8 mouse cellular contexts compared by ENCODE assay signal in the genomic region with DNA sequence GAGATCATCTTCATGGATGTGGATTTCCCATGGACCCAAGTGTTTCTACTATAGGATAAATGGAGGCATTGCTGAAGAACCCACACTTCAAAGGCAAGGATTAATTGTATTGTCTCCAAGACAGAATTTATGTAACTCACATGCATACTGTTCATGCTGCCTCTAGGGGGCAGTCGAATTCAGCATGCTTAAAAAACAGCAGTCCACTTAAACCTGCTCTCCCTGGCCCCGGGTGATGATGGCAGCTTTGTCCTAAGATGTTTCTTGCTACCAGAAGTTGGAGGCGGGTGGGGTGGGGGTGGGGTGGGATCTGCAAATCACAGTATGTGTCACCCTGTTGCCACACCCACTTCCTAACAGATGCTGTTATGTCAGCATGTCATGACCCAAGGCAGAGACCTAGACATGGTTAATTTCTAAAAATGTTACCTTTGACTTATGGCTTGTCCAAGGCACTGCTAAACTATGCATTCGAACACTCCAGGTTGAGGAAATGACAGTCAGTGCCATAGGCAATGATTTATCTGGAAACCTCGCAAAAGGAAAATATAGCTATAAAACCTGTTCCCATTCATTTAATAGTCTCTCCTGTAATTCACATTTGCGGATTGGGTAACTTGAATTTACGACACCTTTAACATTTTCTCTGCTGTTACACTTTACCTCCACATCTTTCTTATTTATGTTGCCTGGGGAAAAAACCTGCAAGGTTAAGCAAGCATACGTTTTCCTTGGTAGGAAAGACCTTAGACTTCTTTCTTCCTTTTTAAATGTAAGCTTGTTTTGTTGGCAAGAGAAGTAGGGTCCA.
DNase-seq lines count a peak whose midpoint lies in the region; ATAC-seq lines count a peak whose summit lies in the region.

No protein-coding gene starts in this region.

- DNase-seq in adrenal gland, postnatal 10 days: peak; percentile 23
- no peak for DNase-seq in adrenal gland, postnatal 25 days
- no peak for DNase-seq in kidney, adult 18-20 months
- peak; percentile 1 for DNase-seq in c-Kit-positive CD71-negative TER-119-negative erythroid progenitor cells, embryonic 14.5 days (ENCODE audit: low read depth)
- DNase-seq in kidney, postnatal 4 days: peak; percentile 34 to 51
- DNase-seq in spleen, postnatal 14 days (ENCODE audit: low spot score in 2 of 2): no peak
- no peak for DNase-seq in thymus, postnatal 25 days

- H3K4me1 ChIP-seq in kidney, embryonic 14.5 days (ENCODE audit: control insufficient read depth, insufficient read depth, low read length): no peaks in the 10 kb centered on the region

- no peak overlapping the region for H3K9ac ChIP-seq in kidney, embryonic 14.5 days (ENCODE audit: low read depth, low read length)

- no peak overlapping the region for H3K4me2 ChIP-seq in kidney, embryonic 14.5 days (replicated peaks; ENCODE audit: low read depth, low read length)

- peak; percentile 71 for ATAC-seq in kidney, embryonic 14.5 days (ENCODE audit: low FRiP score, low TSS enrichment)

- no peaks in the 10 kb centered on the region for H3K27me3 ChIP-seq in kidney, embryonic 14.5 days (ENCODE audit: control insufficient read depth, insufficient read depth, low read length)

- no peak overlapping the region for H3K4me3 ChIP-seq in kidney, embryonic 14.5 days (ENCODE audit: low read length)

- no peaks in the 10 kb centered on the region for H3K36me3 ChIP-seq in kidney, embryonic 14.5 days (ENCODE audit: control insufficient read depth, insufficient read depth, low read length)

- no peak overlapping the region for H3K27ac ChIP-seq in kidney, embryonic 14.5 days (ENCODE audit: low read depth, low read length)

- WGBS in kidney, embryonic 14.5 days: 29% methylated on average over 8 of the region's 8 CpGs

- H3K9me3 ChIP-seq in kidney, embryonic 14.5 days (ENCODE audit: control insufficient read depth, low read length): no peaks in the 10 kb centered on the region

Comparison
In these comparisons a context has a peak if more than half of its experiments do, and no peak if none do; other contexts are left out.
1. DNase-seq: peak in adrenal gland, postnatal 10 days (single experiment), c-Kit-positive CD71-negative TER-119-negative erythroid progenitor cells, embryonic 14.5 days (single experiment) and kidney, postnatal 4 days (2 of 2); none in adrenal gland, postnatal 25 days (single experiment), kidney, adult 18-20 months (single experiment), spleen, postnatal 14 days (0 of 2) and thymus, postnatal 25 days (single experiment).